Mouse (Mus musculus): ENCODE measurements at regions not wholly inside any gene's neighbourhood (a gene's known extent, or its start where the extent isn't known, plus 50 kb on each side); places are given as distances from the start of the nearest gene placed in this dataset.

- TF ChIP-seq EP300 (IDR thresholded peaks at IDR 0.05; ENCODE audit: insufficient read depth, low read depth, low read length) (no peak), POLR2A (IDR thresholded peaks at IDR 0.05; ENCODE audit: insufficient read depth, low read depth, low read length) (no peak), CTCF (IDR thresholded peaks at IDR 0.05) (no peak)
Measured at GRCm38 (mm10) chr12:86579716-86580115, 98.8 kb upstream of the Vash1 start.

Measured in heart, adult 2 months (tissue).